Mouse (Mus musculus) kidney, postnatal 36 days (tissue): ENCODE data around the gene Wars2.
A peak's percentile ranks its signal among the peaks of the same experiment; 100 is the strongest.

ENCODE experiments used
- DNase-seq, 2 experiments: peaks; one replicate each; pipeline ENCODE4 v3.0.0; 2021 to 2022; ENCODE audit warnings: mixed read lengths in 2 of 2

The Wars2 gene

GRCm38 (mm10) chr3:99193576-99193975 is 52.7 kb downstream of the Wars2 start:
- DNase-seq = no peak

GRCm38 (mm10) chr3:99203331-99203730 is 62.5 kb downstream of the Wars2 start:
- DNase-seq = no peak

- no peak for DNase-seq
These were observed 67.5 kb downstream of the Wars2 start for GRCm38 (mm10) chr3:99208416-99208815.

- no peak for DNase-seq
These were observed 70.3 kb downstream of the Wars2 start for GRCm38 (mm10) chr3:99211105-99211698.

- DNase-seq = no peak
These were observed 86.9 kb downstream of the Wars2 start for GRCm38 (mm10) chr3:99227807-99228206.

- DNase-seq = peak; percentile 27 to 73
These were observed 92.8 kb downstream of the Wars2 start for GRCm38 (mm10) chr3:99233393-99234318.

GRCm38 (mm10) chr3:99234319-99234869 is 93.5 kb downstream of the Wars2 start:
- DNase-seq = no peak

GRCm38 (mm10) chr3:99235116-99235803 is 94.4 kb downstream of the Wars2 start:
- no peak for DNase-seq

- no peak for DNase-seq
These were observed 95.2 kb downstream of the Wars2 start for GRCm38 (mm10) chr3:99235804-99236755.

- no peak for DNase-seq
These were observed 97.8 kb downstream of the Wars2 start for GRCm38 (mm10) chr3:99238691-99239090.

- DNase-seq = no peak
These were observed 98.6 kb downstream of the Wars2 start for GRCm38 (mm10) chr3:99239301-99240045.

GRCm38 (mm10) chr3:99240213-99240720 is 99.4 kb downstream of the Wars2 start, which contains the start of gene Tbx15:
Gene Tbx15, plus strand, starts transcription at chr3:99240381.
- no peak for DNase-seq

GRCm38 (mm10) chr3:99240811-99241738 is 100.2 kb downstream of the Wars2 start:
- peak in 1 of 2 experiments; percentile 29 for DNase-seq

GRCm38 (mm10) chr3:99242481-99242880 is 101.6 kb downstream of the Wars2 start:
- no peak for DNase-seq

- DNase-seq = no peak
These were observed 104.5 kb downstream of the Wars2 start for GRCm38 (mm10) chr3:99245341-99245740.

GRCm38 (mm10) chr3:99246629-99247028 is 105.8 kb downstream of the Wars2 start:
- no peak for DNase-seq

GRCm38 (mm10) chr3:99247586-99247985 is 106.7 kb downstream of the Wars2 start:
- no peak for DNase-seq

- no peak for DNase-seq
These were observed 107.3 kb downstream of the Wars2 start for GRCm38 (mm10) chr3:99247996-99248801.
